Mouse (Mus musculus) layer of hippocampus, adult 9-10 months (tissue): ENCODE measurements around the gene Klhl21.
"Not testable (repeated sequence)": the region's sequence is repeated elsewhere in the genome, so short reads cannot be mapped to it uniquely, and the experiment has no call there.

Source experiments
- DNase-seq: peaks from one replicate; pipeline ENCODE4 v3.0.0; 2022; ENCODE audit warnings: low spot score

Klhl21 gene

DNA sequence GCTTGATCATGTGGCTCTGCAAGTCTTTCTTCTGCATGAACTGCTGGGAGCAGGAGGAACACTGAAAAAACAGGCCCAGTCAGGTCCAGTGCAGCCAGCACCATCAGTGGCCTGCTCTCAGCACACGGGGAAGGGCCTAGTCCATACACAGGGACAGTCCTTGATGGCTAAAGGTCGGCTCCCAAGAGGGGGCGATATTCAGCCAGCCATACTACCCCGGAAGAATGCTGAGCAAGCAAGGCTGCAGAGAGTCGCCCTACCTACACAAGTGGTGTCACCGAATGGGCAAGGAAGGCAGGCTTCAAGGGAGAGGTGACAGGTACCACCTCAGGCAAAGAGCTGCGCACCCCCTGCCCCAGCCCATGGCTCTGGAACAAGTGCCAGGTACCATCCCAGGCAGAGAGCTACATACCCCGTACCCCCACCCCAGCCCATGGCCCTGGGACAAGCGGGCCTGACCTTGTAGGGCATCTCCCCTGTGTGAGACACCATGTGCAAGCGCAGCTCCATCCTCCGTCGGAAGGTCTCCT lies 13.0 kb downstream of the Klhl21 start:
- DNase-seq = no peak

DNA sequence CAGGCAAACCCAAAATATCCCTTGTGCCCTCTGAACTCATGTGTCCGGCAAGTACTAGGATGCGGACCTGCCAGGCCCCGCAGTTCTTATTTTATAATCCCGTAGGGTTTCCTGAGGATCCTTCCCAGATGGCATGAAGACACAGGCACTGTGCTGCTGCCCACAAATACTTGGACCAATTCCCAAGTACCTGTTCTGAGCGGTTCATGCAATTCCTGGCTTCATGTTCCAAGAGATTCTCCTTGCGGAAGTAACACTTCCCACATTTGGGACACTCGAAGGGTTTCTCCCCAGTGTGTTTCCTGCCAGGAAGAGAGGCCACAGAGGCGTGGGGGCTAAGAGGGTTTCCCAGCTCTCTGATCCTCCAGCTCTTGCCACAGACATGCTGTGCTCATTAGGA lies 13.9 kb downstream of the Klhl21 start:
- DNase-seq = no peak

DNA sequence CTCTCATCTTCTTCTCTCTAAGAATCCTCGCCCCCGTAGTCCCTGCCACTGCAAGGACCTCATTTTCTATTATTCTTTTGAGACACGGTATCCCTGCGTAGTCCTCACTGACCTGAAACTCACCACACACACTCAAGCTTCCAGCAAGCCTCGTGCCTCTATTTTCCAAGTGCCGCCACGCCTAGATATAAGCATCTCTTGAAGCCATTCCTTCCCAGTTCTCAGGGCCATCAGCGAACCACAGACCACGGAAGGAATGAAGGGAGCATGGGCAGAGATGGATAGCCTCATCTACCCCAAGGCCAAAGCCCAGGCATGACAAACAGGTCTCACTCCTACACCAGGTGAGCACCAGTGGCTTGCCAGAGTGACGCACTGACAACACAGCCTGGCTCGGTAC lies 15.9 kb downstream of the Klhl21 start:
- no peak for DNase-seq

DNA sequence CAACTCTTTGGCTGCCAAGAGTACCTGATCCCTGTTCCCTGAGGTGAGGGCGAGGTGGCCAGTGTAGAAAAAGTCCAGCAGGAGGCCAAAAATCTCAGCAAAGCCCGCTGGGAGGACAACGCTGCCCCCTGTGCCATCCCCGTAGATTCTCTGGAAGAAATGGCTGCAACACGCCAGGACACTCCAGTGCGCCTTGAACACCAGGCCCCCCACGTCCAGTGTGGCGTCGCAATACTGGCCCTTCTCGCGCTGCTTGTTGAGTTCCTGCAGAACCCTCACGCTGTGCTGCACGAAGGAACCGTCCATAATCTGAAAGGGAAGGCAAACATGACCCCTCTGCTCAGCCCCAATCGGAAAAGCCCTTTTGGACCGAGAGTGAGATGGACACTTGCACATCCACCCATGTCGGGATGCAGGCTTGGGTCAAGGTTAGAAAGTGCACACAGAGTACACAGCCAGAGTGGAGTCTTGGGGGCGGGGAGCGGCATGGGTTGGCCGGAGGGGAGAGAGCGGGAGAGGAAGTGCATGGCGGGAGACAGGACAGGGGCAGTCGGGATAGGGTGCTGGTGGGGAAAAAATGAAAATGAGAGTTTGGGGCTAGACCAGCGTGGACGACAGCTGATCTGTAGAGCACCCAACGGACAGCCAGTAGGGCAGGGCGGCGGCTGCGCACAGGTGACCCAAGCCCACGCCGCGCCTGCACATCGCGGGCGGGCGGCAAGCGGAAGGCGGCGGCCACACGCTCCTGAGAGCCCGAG lies 18.3 kb downstream of the Klhl21 start:
- no peak for DNase-seq

DNA sequence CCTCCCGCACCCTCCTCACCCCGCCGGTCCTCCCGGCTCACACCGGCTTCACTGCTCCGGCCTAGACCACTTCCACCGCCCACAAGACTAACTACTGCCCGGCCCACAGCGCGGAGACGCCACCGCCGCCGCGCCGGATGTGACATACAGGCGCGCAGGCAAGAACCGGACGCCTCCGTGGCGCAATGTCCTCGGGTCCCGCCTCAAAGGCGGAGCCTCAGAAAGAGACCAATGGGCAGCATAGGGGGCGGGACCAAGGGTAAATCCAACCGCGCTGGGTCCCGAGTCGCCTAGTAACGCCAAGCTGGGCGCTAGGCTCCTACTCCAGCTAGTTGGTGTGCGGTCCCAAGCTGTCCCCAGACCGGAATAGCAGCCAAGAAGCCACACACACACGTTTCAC lies 18.9 kb downstream of the Klhl21 start, which contains the start of gene Zbtb48:
TSS of gene Zbtb48 (minus strand) at position 148 of the 400 bp plus-strand sequence.
- peak; percentile 87 for DNase-seq

DNA sequence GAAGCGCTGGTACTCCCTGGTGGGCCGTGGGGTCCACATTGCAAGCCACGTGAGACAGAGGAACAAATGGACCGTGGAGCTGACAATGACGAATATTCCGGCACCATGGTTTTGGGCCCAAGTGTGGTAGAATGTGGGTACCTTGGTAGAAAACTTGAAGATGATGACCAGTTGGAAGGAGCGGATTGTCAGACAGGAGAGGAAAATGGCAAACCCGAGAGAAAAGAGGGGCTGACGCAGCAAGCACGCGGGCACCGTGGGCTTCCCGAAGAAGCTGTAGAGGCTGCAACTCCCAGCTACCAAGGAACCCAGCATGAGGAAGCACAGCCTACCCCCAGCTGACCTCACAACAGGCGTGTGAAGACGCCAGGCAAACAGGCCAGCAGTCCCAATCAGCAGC lies 19.9 kb downstream of the Klhl21 start:
- DNase-seq = no peak

DNA sequence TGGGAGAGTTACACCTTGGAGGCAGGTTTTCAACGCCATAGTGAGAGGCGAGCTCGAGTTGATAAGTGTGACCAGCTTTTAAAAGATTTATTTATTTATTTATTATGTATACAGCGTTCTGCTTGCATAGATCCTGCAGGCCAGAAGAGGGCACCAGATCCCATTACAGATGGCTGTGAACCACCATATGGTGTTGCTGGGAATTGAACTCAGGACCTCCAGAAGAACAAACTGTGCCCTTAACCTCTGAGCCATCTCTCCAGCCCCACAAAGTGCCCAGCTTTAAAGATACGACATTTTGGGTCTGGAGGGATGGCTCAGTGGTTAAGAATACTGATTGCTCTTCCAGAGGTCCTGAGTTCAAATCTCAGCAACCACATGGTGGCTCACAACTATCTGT lies 20.5 kb downstream of the Klhl21 start:
- no peak for DNase-seq

DNA sequence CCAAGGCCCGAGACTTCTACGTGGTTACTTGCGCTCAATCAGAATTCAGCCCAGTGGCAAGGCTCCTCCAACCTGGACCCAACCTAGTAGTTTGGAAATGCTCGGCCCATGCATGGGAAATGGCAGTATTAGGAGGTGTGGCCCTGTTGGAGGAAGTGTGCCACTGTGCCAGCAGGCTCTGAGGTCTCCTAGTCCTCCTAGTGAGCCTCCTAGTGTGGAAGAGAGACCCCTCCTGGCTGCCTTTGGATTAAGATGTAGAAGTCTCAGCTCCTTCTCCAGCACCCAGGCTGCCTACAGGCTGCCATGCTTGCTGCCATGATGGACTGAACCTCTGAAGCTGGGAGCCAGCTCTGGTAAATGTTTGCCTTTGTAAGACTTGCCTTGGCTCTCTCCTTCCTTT lies 21.4 kb downstream of the Klhl21 start:
- DNase-seq = no peak

DNA sequence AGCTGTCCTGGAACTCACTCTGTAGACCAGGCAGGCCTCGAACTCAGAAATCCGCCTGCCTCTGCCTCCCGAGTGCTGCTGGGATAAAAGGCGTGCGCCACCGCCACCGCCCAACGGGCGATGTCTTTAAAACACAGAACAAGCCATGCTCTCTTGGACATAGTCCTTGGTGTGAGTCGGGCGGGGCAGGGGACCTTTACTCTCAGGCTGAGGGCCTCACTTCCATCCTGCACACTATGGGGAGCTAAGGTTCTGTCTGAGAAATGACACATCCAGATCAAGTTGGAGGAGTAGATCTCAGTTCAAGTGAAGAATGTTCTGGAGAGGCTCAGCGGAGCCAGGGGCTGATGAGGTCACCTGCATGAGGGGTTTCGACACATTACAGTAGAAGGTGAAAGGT lies 24.3 kb downstream of the Klhl21 start:
- no peak for DNase-seq

DNA sequence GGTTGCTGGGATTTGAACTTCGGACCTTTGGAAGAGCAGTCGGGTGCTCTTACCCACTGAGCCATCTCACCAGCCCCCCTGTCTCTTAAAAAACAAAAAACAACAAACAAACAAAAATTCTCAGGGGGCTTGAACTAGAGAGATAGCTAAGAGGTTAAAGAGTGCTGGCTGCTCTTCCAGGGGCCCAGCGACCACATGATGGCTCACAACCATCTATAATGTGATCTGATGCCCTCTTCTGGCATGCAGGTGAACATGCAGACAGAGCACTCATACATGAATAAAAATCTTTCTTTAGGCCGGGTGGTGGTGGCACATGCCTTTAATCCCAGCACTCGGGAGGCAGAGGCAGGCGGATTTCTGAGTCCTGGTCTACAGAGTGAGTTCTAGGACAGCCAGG lies 27.9 kb downstream of the Klhl21 start:
- DNase-seq = not testable (repeated sequence)

DNA sequence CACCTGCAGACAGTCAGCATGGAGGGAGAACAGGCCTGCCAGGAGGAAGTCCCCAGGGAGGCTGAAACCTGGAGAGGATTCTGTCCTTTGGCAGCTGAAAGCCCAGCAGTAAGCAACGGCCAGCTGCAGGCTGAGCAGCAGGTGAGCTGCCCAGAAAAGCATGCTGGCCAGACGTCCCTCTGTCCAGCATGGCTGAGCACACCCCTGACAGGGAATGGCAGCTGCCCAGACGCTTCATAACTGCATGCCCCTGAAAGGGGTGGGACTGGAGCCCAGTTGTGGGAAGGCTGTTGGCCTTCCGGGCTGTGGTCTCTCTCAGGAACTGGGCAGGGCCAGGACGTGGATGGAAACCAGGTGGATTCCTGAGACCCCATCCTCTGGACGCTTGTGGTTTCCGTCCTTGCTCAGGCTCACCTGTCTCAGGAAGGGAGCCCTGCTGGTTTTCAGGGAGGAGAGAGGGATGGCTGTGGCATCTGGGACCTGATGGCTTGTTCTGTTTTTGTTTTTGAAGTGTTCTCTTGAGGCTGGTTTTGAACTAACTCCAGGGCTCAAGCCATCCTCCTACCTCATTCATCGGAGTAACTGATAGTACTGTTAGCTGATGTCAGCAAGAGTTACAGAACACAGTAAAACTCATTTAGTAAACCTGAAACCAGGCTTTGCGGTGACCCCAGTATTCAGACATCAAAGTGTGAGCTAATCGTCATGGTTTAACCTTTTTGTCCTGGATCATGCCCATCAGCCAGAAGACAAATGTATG lies 29.8 kb downstream of the Klhl21 start, which contains the start of gene Tas1r1:
TSS of gene Tas1r1 (minus strand) at position 344 of the 760 bp plus-strand sequence.
- no peak for DNase-seq

DNA sequence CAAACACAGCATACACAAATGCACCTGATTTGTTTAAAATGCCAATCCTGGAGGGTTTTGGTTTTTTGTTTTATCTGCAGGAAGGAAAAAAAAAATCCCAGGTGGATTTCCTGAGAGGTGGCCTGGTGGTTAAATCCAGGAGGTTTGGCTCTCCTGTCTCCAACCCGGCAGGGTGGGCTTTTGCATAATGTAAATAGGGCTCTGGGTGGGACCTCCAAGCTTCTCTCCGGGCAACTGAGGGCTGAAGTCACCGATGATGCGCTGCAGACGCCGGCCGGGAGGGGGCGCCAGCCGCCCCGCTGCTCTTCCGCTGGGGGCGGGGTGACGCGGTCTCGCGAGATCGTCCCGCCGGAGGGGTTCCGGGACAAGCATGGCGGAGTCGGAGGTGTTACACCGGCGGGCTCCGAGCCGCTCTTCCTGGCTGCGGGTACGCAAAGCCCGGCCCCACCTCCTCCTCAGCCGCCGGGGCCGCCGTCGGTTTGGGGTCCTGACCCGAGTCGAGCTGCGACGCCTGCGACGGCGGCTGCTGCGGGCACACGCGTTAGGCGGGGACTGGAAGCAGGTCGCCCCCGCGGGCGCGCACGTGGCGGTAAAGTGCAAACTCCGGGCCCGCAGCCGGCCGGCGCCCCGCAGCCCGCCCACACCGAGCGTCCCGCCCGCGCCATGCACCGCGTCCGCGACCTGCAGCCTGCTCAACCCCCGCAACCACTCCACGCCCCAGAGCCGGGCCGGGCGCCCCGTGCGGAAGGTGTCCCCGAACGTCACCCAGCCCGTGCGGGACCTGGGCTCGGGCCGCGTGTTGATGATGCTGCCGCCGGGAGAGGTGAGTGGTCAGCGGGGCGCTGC lies 30.6 kb downstream of the Klhl21 start, which contains the start of gene Nol9:
TSS of gene Nol9 (plus strand) at position 337 of the 846 bp plus-strand sequence.
- DNase-seq = peak; percentile 55

DNA sequence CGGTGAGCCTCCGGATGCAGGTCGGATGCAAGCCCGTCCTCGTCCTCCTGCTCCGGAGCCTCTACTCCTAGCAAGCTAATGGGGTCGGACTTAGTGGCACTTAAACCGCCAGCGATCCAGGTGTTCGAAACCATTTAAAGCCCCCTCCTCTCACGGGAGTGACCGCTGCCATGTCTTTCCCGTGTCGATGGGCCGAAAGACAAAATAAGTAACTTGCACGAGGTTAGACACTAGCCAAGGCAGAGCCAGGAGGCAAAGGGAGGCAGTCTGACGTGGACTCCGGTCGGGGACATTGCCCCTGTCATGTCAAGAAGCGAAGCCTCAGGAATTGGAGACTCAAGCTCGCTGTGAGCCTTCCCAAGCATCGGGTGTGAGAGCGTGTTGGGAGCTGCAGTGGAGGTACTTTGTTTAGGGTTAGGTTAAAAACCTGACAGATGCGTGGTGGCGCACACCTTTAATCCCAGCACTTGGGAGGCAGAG lies 31.3 kb downstream of the Klhl21 start:
- DNase-seq = no peak

DNA sequence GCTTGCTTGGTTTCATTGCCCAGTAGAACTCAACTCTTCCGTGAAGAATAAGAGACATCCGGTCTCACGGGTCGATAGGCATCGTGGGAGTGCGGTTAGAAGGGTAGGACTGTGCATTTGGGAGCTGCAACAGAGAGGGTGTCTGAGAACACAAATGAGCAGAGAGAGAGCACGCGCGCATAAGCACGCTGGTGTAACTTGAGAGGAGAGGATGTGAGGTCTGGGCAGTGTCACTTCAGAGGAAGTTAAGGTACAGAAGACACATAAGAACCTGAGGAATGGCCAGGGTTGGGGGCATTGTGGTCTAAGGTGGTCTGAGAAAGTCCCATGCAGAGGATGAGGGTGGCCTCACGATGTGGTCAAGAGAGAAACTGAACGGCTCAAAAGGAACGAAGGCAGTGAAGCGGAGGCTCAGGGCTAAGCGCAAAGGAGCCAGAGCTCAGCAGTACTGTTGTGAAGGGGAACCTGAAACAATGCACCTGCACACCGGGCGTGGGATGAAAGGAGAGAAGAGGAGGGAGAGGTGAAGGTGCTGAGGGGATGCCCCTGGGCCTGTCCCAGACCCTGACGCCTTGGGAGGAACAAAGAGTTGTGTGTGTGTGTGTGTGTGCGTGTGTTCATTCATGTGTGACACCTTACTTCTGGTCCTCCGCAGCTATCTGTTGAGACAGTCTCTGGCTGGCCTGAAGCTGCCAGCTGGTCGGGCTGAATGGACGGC lies 33.5 kb downstream of the Klhl21 start:
- DNase-seq = no peak

DNA sequence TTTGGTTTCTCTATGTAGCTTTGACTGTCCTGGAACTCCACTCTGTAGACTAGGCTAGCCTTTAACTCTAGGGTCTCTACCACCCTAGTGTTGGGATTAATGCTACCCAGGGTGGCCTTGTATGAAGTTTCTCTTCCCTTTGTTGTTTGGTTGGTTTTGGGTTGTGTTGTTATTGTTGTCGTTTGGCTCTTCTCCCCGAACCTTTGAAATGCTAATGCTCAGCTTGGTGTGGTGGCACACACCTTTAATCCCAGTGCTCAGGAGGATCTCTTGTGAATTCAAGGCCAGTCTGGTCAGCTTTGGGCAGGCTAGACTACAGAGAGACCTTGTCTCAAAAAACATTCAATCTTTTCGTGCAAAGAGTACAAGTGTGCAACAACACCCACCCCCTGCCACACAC lies 34.6 kb downstream of the Klhl21 start:
- no peak for DNase-seq

DNA sequence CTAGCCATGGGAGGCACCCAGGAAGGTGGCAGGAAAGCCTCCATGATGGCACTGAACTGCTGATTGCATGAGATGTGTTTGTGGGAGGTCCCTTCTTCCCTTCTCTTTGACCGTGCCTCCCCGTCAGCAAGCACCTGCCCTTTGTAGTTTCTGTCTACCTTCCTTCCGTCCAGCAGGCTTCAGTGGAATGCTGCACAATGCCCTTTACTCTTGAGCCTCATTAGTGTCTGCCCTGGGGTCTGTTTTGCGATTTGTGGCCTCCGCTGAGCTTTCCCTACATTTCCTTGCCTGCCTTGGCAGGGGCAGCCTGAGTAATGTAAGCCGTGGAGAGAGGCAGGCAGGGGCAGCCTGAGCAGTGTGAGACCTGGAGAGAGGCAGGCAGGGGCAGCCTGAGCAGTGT lies 36.0 kb downstream of the Klhl21 start:
- DNase-seq = no peak

DNA sequence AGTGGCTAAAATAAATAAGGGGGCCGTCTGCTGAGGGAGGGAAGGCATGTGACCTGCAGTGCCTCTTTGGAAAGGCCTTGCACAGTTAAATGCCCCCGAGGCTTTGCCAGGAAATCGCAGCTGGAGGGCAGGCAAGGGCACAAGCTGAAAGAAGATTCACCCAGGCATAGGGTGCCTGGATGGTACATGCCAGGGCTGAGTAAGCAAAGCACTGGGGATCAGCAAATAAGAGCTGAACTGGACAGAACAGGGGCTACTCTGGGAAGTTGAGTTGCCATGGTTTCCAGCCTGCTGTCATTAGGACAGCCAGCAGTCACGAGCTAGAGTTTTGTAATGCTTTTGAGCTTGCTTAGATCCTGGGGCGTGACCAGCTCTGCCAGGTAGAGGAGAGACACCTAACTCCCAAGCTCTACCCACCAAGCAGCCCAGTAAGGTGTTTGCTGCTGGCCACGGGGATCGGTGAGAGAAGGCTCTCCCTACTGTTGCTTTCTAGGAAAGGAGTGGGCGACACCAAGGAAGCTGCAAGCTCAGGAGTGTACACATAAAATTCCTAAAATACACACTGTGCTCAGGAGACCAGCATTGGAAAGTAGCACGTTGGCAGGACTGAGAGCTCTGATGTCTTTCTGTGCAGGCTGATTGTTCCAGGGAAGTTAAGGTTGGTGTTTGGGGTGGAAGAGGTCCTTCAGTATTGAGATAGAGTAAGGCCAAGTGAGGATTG lies 53.9 kb downstream of the Klhl21 start:
- no peak for DNase-seq

DNA sequence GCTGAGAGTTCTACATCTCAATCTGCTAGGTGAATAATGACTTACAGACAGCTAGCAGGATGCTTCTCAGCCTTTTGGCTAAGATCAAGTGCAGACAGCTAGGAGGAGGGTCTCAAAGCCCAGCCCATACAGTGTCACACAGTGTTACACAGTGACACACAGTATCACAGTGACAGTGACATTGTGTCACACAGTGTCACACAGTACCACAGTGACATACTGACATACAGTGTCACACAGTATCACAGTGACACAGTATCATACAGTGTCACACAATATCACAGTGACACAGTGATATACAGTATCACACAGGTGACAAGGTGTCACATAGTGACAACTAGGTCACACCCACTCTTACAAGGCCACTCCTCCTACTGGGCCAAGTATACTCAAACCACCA lies 58.7 kb downstream of the Klhl21 start:
- no peak for DNase-seq
